Mouse (Mus musculus): ENCODE results near the gene Lrrc4b.

DNA sequence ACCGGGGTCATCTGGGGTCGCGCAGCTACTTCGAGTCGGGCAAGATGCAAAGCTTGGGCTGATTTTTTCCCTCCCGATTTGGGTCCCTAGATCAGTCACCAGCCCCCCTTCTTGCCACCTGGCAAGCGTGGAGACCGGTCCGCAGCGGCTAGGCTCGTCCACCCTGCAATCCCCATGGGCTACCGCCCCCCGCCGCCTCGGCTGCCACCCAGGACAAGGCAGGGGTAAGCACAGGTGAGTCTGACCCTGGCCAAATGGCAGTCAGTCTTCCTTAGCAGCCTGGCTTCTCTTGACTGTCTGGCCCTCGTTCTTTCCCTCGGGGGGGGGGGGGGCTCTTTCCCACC is 44.1 kb upstream of the Lrrc4b start:
- TF ChIP-seq CTCF (IDR thresholded peaks at IDR 0.05; ENCODE audit: control insufficient read depth, insufficient read depth, insufficient replicate concordance, low read depth, low read length) (no peak), POLR2A (IDR thresholded peaks at IDR 0.05; ENCODE audit: control insufficient read depth, low read depth, low read length) (no peak)

Data from testis, adult 2 months (tissue).